Comparison of ENCODE assay signal across 9 mouse cellular contexts in the genomic region with DNA sequence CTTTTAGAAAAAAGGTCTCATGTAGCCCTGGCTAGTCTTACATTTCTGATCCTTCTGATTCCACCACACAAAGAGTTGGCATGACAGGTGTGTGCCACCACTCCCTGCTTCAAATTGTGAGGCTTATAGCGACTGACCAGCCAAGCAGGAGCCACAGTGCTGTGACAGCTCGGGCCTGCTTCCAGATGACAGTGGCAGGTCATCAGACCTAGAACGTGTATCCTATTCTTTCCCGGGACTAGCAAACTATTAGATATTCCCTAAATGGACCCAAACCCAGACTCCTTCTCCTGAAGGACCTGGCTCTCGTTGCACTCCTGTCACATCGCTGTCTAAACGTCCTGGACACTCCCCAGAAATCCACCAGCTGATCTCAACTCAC. TPM values are rescaled to one million over a fixed set of nuclear protein-coding genes. Genes with fewer than 3 reads are reported as not detected.
DNase-seq lines count a peak whose midpoint lies in the region; ATAC-seq and TF ChIP-seq lines count a peak whose summit lies in the region.
"Had no signal": no experiment of that assay in that cellular context is flagged by ENCODE, and none has a peak within 500 bp of the region (broad histone marks: within the 10 kb centered on the region; RNA-seq: fewer than 3 reads in every experiment).

No protein-coding gene starts in this region.

- no peak for DNase-seq in heart, postnatal 25 days (ENCODE audit: low spot score)
- no peak for DNase-seq in heart, postnatal 0 days (ENCODE audit: low spot score)
- DNase-seq in midbrain, embryonic 11.5 days (ENCODE audit: low spot score, missing footprints): peak; percentile 87
- no peak for DNase-seq in embryo, embryonic 10 days (ENCODE audit: low spot score)
- DNase-seq in ovary, postnatal 36 days (ENCODE audit: low spot score): no peak
- DNase-seq in cerebellum, postnatal 10 days: no peak

- TF ChIP-seq POLR2A in bone marrow, adult 2 months (IDR thresholded peaks at IDR 0.05; ENCODE audit: borderline replicate concordance, control insufficient read depth, low read depth, low read length): no peak

- peaks cover 18% of the 10 kb centered on the region for H3K36me3 ChIP-seq in heart, embryonic 14.5 days (ENCODE audit: control insufficient read depth, insufficient read depth, low read length)
- peaks cover 10% of the 10 kb centered on the region for H3K36me3 ChIP-seq in heart, postnatal 0 days (replicated peaks; ENCODE audit: control insufficient read depth, insufficient read depth, low read length)
- peaks cover 4% of the 10 kb centered on the region for H3K36me3 ChIP-seq in midbrain, embryonic 11.5 days (ENCODE audit: control insufficient read depth, insufficient read depth, low read length)

- peak overlapping the region; percentile 87 to 95 for H3K27ac ChIP-seq in heart, embryonic 14.5 days (replicated peaks in 1 of 2; ENCODE audit: control insufficient read depth in 1 of 2, insufficient read depth in 1 of 2, low read depth in 2 of 2, low read length in 2 of 2)
- H3K27ac ChIP-seq in bone marrow, adult 2 months (ENCODE audit: control insufficient read depth, insufficient read depth, low read depth, low read length, poor library complexity): peak overlapping the region; percentile 91
- peak overlapping the region; percentile 95 for H3K27ac ChIP-seq in heart, postnatal 0 days (ENCODE audit: low read depth)
- H3K27ac ChIP-seq in midbrain, embryonic 11.5 days (ENCODE audit: low read depth, low read length): peak overlapping the region; percentile 77

- no peaks in the 10 kb centered on the region for H3K9me3 ChIP-seq in heart, embryonic 14.5 days (ENCODE audit: control insufficient read depth, low read length)
- H3K9me3 ChIP-seq in heart, postnatal 0 days (replicated peaks; ENCODE audit: control insufficient read depth, low read length): no peaks in the 10 kb centered on the region
- H3K9me3 ChIP-seq in midbrain, embryonic 11.5 days (ENCODE audit: control insufficient read depth, low read length): no peaks in the 10 kb centered on the region

- H3K4me1 ChIP-seq in heart, embryonic 14.5 days (ENCODE audit: control insufficient read depth in 2 of 2, insufficient read depth in 2 of 2, low read length in 2 of 2): peaks cover 12 to 21% of the 10 kb centered on the region in 2 experiments
- peaks cover 4% of the 10 kb centered on the region for H3K4me1 ChIP-seq in bone marrow, adult 2 months (ENCODE audit: control insufficient read depth, insufficient read depth, low read length)
- peaks cover 22% of the 10 kb centered on the region for H3K4me1 ChIP-seq in heart, postnatal 0 days (ENCODE audit: control insufficient read depth, insufficient read depth)
- peaks cover 16% of the 10 kb centered on the region for H3K4me1 ChIP-seq in midbrain, embryonic 11.5 days (ENCODE audit: control insufficient read depth, insufficient read depth, low read length)

- intact Hi-C loops in heart, postnatal 25 days (cut with DNase I): loop anchor here (1.0 kb wide), 1 partner anchor 24 kb away; no protein-coding TSS in a partner anchor

- H3K4me3 ChIP-seq in heart, embryonic 14.5 days (ENCODE audit: control insufficient read depth in 1 of 2, insufficient read depth in 1 of 2, low read depth in 1 of 2, low read length in 2 of 2): peak overlapping the region; percentile 70 to 98
- H3K4me3 ChIP-seq in bone marrow, adult 2 months (replicated peaks; ENCODE audit: control insufficient read depth, low read depth, low read length): peak overlapping the region; percentile 81
- H3K4me3 ChIP-seq in heart, postnatal 0 days (ENCODE audit: low read depth, low read length): peak overlapping the region; percentile 94
- H3K4me3 ChIP-seq in midbrain, embryonic 11.5 days (ENCODE audit: low read depth, low read length): peak overlapping the region; percentile 98

- no peak for TF ChIP-seq EP300 in heart, postnatal 0 days (IDR thresholded peaks at IDR 0.05; ENCODE audit: low read depth)

- H3K4me2 ChIP-seq in heart, embryonic 14.5 days (ENCODE audit: low read length): peak overlapping the region; percentile 96
- H3K4me2 ChIP-seq in heart, postnatal 0 days (ENCODE audit: low read depth, low read length): peak overlapping the region; percentile 92
- peak overlapping the region; percentile 90 for H3K4me2 ChIP-seq in midbrain, embryonic 11.5 days

- no peak for TF ChIP-seq CTCF in bone marrow, adult 2 months (IDR thresholded peaks at IDR 0.05; ENCODE audit: control insufficient read depth, insufficient read depth, low read length)
- no peak for TF ChIP-seq CTCF in heart, postnatal 0 days (IDR thresholded peaks at IDR 0.05; ENCODE audit: low read depth)

- WGBS in heart, embryonic 14.5 days: 20% methylated on average over 7 of the region's 7 CpGs
- WGBS in bone marrow, adult 2 months: 7% methylated on average over 7 of the region's 7 CpGs
- WGBS in heart, postnatal 0 days: 7% methylated on average over 7 of the region's 7 CpGs
- 37% methylated on average over 7 of the region's 7 CpGs for WGBS in midbrain, embryonic 11.5 days

- peak overlapping the region; percentile 93 for H3K9ac ChIP-seq in heart, embryonic 14.5 days (ENCODE audit: low read length)
- peak overlapping the region; percentile 97 for H3K9ac ChIP-seq in heart, postnatal 0 days (replicated peaks; ENCODE audit: low read depth, low read length)
- H3K9ac ChIP-seq in midbrain, embryonic 11.5 days (ENCODE audit: low read length): peak overlapping the region; percentile 94

- no peaks in the 10 kb centered on the region for H3K27me3 ChIP-seq in heart, embryonic 14.5 days (ENCODE audit: control insufficient read depth, insufficient read depth, low read length)
- H3K27me3 ChIP-seq in heart, postnatal 0 days (ENCODE audit: control insufficient read depth, insufficient read depth, low read length): no peaks in the 10 kb centered on the region
- no peaks in the 10 kb centered on the region for H3K27me3 ChIP-seq in midbrain, embryonic 11.5 days (ENCODE audit: control insufficient read depth, insufficient read depth, low read length)

- no peak for ATAC-seq in heart, embryonic 14.5 days (ENCODE audit: insufficient number of reproducible peaks, insufficient read depth, low FRiP score, low read depth)
- no peak for ATAC-seq in heart, postnatal 0 days (ENCODE audit: insufficient read depth, low read depth)
- no peak for ATAC-seq in midbrain, embryonic 11.5 days (ENCODE audit: low FRiP score)

RNA-seq across cellular contexts. Expression of gene Mcrip1, which starts 0.8 kb away (rescaled TPM):
- 153 and 158 TPM in 2 replicates for polyA plus RNA-seq in heart, embryonic 14.5 days (2014; fragmentation: Nextera tagmentation; extraction: Ambion mirVana)
- total RNA-seq in heart, postnatal 25 days (2021): 10 to 100 TPM; 44.1 to 46.9 TPM
- 72.1 and 86.5 TPM in 2 replicates for polyA plus RNA-seq in bone marrow, adult 2 months (2011; ENCODE audit: insufficient read depth, insufficient read length, low replicate concordance, missing spikeins)
- total RNA-seq in heart, postnatal 0 days (2014; rRNA removed; ENCODE audit: low replicate concordance): 66.9 and 93.5 TPM in 2 replicates
- 136 and 138 TPM in 2 replicates for polyA plus RNA-seq in heart, postnatal 0 days (2015; fragmentation: Nextera tagmentation; extraction: Ambion mirVana)
- polyA plus RNA-seq in midbrain, embryonic 11.5 days (2014; fragmentation: Nextera tagmentation; extraction: Ambion mirVana): 232 and 237 TPM in 2 replicates

RNA-seq across cellular contexts. Expression of gene Ppp1r27, which starts 2.2 kb away (rescaled TPM):
- polyA plus RNA-seq in heart, embryonic 14.5 days (2014; fragmentation: Nextera tagmentation; extraction: Ambion mirVana): not detected in 2 replicates
- total RNA-seq in heart, postnatal 25 days (2021): not detected
- polyA plus RNA-seq in bone marrow, adult 2 months (2011; ENCODE audit: insufficient read depth, insufficient read length, low replicate concordance, missing spikeins): not detected in 2 replicates
- total RNA-seq in heart, postnatal 0 days (2014; rRNA removed; ENCODE audit: low replicate concordance): not detected in 2 replicates
- polyA plus RNA-seq in heart, postnatal 0 days (2015; fragmentation: Nextera tagmentation; extraction: Ambion mirVana): 0.20 TPM in 1 of 2 replicates, not detected in the other
- not detected in 2 replicates for polyA plus RNA-seq in midbrain, embryonic 11.5 days (2014; fragmentation: Nextera tagmentation; extraction: Ambion mirVana)
- total RNA-seq: hematopoietic stem cell, adult 5-6 weeks had no signal

RNA-seq across cellular contexts. Expression of gene Gcgr, which starts 18.3 kb away (rescaled TPM):
- polyA plus RNA-seq in heart, embryonic 14.5 days (2014; fragmentation: Nextera tagmentation; extraction: Ambion mirVana): 2.3 and 2.5 TPM in 2 replicates
- total RNA-seq in heart, postnatal 25 days (2021): 1 to 10 TPM; 1.3 to 1.5 TPM
- polyA plus RNA-seq in bone marrow, adult 2 months (2011; ENCODE audit: insufficient read depth, insufficient read length, low replicate concordance, missing spikeins): 0.81 and 1.3 TPM in 2 replicates
- 0.23 and 1.9 TPM in 2 replicates for total RNA-seq in heart, postnatal 0 days (2014; rRNA removed; ENCODE audit: low replicate concordance)
- 0.81 and 1.3 TPM in 2 replicates for polyA plus RNA-seq in heart, postnatal 0 days (2015; fragmentation: Nextera tagmentation; extraction: Ambion mirVana)
- polyA plus RNA-seq in midbrain, embryonic 11.5 days (2014; fragmentation: Nextera tagmentation; extraction: Ambion mirVana): 0.11 TPM in 1 of 2 replicates, not detected in the other
- total RNA-seq: hematopoietic stem cell, adult 5-6 weeks had no signal

RNA-seq across cellular contexts. Expression of gene P4hb, which starts 24.3 kb away (rescaled TPM):
- 431 and 451 TPM in 2 replicates for polyA plus RNA-seq in heart, embryonic 14.5 days (2014; fragmentation: Nextera tagmentation; extraction: Ambion mirVana)
- 100 to 1,000 TPM; 228 to 255 TPM for total RNA-seq in heart, postnatal 25 days (2021)
- 86.5 and 236 TPM in 2 replicates for polyA plus RNA-seq in bone marrow, adult 2 months (2011; ENCODE audit: insufficient read depth, insufficient read length, low replicate concordance, missing spikeins)
- 232 and 241 TPM in 2 replicates for total RNA-seq in heart, postnatal 0 days (2014; rRNA removed; ENCODE audit: low replicate concordance)
- 261 and 268 TPM in 2 replicates for polyA plus RNA-seq in heart, postnatal 0 days (2015; fragmentation: Nextera tagmentation; extraction: Ambion mirVana)
- polyA plus RNA-seq in midbrain, embryonic 11.5 days (2014; fragmentation: Nextera tagmentation; extraction: Ambion mirVana): 492 and 493 TPM in 2 replicates

RNA-seq across cellular contexts. Expression of gene Arhgdia, which starts 32.6 kb away (rescaled TPM):
- 360 and 367 TPM in 2 replicates for polyA plus RNA-seq in heart, embryonic 14.5 days (2014; fragmentation: Nextera tagmentation; extraction: Ambion mirVana)
- total RNA-seq in heart, postnatal 25 days (2021): 100 to 1,000 TPM; 142 to 158 TPM
- 112 and 172 TPM in 2 replicates for polyA plus RNA-seq in bone marrow, adult 2 months (2011; ENCODE audit: insufficient read depth, insufficient read length, low replicate concordance, missing spikeins)
- 204 and 231 TPM in 2 replicates for total RNA-seq in heart, postnatal 0 days (2014; rRNA removed; ENCODE audit: low replicate concordance)
- polyA plus RNA-seq in heart, postnatal 0 days (2015; fragmentation: Nextera tagmentation; extraction: Ambion mirVana): 239 and 245 TPM in 2 replicates
- polyA plus RNA-seq in midbrain, embryonic 11.5 days (2014; fragmentation: Nextera tagmentation; extraction: Ambion mirVana): 521 and 583 TPM in 2 replicates
